Mouse (Mus musculus) ES-Bruce4 (cell line): ENCODE results near the gene AC124502.3.
A peak's percentile ranks its signal among the peaks of the same experiment; 100 is the strongest.

Source experiments
- CTCF ChIP-seq: IDR thresholded peaks from one replicate; pipeline ENCODE4 v1.8.1; 2011; ENCODE audit warnings: low read depth, low read length
- EP300 ChIP-seq: IDR thresholded peaks from 2 replicates; pipeline ENCODE4 v1.6.1; 2011; ENCODE audit warnings: low read depth, low read length; ENCODE audit not compliant: insufficient read depth
- POLR2A ChIP-seq: IDR thresholded peaks from one replicate; pipeline ENCODE4 v1.8.1; 2011; ENCODE audit warnings: low read length; ENCODE audit not compliant: insufficient read depth

DNA sequence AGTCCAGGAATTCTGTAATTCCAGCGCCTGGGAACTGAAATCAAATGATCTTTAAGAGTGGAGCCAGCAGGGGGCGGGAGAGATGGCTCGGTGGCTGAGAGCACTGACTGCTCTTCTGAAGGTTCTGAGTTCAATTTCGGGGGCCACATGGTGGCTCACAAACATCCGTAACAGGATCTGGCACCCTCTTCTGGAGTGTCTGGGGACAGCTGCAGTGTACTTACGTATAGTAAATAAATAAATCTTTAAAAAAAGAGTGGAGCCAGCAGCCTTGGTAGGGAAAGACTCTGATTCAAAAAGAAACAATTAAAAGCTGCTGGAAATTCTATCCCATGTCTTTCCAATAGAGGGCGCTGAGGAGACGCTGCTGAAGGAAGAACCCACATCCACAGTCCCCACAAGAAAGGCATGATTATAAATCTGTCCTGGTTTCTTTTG is 23.7 kb upstream of the AC124502.3 start:
- TF ChIP-seq EP300: no peak
- TF ChIP-seq POLR2A: no peak
- peak; percentile 58 for TF ChIP-seq CTCF
